Mouse (Mus musculus): Measurements from ENCODE around the gene Sf3a2.

DNA sequence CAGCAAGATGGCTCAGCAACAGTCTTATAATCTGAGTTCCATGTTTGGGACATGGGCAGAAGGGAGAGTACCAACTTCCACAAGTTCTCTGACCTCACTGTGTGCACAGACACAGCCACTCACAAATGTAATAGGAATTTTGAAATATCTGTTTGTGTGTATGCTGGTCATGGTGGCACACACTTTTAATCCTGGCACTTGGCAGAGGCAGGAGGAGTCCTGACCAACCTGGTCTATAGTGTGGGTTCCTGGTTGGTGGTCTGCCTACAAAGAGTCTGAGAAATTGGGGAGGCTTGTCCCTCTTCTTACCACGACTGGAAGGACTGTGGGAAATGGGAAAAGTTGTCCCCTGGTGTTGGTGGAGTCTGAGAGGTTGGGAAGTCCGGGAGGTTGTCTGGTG is 41.5 kb upstream of the Sf3a2 start:
- no peak for TF ChIP-seq POLR2A (IDR thresholded peaks at IDR 0.05; ENCODE audit: borderline replicate concordance, low read depth, low read length)
- TF ChIP-seq CTCF (IDR thresholded peaks at IDR 0.05; ENCODE audit: low read depth, low read length) = no peak

All from bone marrow macrophage, adult 2 months (primary cell).